Mouse (Mus musculus): ENCODE data around the gene Sub1. TPM values are rescaled to one million over a fixed set of nuclear protein-coding genes. Genes with fewer than 3 reads are reported as not detected.
A peak's percentile ranks its signal among the peaks of the same experiment; 100 is the strongest.

Gene Sub1
- total RNA-seq, 2 experiments from 2014 or later: 152 to 153 TPM

DNA sequence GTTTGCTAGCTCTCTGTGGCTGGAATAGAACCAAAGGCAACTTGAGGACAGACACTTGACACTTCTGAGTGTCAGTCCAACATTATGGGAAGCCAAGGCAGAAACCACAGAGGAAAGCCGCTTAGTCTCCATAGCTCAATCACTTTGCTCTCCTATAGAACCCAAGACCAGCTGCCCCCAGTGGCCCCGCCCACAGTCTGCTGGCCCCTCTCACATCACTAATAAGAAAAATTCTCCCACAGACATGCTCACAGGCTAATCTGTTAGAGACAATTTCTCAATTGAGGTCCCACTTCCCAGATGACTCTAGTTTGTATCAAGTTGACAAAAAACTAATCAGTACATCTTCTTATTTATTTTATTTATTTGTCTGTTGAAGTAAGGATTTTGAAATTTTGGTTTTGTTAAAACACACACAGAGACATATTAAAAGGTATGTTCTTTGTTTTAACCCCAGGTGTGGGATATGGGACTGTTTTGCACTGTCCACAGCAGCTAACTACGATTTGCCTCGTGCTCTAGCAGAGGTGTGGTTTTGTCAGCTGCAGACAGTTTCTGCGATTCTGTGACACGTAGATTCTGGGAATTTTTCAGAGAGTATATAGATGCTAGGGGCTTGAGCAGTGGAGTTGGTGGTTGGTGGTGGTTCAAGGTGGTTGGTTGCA is 16.9 kb upstream of the Sub1 start:
- no peak for DNase-seq

DNA sequence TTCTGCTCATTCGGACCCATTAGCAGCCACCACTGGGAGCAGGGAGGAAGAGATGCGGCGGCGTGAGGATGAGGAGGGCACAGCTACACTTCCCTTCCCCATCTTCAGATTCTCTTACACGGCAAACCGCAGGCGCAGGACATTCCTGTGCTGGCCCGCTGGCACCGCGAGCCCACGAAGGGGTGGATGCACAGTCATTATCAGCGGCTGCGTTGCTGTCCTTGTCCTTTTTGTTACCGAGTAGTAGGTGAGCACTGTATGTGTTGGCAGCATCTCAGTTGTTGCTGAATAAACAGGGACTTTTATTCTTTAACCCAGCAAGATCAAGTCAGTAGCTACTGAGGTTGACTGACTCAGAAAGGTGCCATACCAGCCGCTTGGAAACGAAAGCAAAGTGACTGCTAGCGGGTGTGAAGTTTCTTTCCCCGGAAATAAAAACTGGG is 13.8 kb upstream of the Sub1 start:
- DNase-seq: no peak

DNA sequence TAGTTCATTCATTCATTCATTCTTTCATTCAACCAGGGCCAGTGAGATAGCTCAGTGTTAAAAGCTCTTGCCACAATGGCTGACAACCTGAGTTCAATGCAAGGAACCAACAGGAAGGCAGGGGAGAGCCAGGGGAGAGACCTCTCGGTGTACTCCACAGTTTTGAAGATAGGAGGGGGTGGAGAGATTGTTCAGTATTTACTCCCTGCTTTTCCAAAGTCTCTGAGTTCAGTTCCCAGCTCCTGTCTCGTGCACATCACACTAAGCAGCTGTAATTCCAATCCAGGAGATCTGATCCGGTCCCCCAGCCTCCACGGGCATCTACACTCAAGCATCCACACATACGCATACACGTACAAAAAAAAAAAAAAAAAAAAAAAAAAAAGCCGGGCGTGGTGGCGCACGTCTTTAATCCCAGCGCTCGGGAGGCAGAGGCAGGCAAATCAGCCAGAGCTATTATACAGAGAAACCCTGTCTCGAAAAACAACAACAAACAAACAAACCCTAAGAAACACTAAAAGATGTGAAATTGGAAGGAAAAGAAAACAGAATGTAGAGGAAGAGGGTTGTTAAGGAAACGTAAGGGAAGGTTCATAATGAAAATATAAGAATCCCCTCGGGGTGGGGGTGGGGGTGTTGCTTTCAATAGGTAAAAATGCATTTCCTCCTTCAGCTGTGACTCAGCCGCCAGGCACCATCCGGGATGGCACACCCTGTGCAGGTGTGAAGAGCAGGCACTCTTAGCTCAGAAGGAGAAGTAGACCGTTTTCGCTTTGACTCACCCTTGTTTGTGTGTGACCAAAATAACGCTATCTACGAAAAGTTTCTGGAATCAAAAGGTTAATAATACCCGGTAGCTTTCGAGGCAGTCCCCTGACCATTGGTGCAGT is 13.2 kb upstream of the Sub1 start:
- no peak for DNase-seq

DNA sequence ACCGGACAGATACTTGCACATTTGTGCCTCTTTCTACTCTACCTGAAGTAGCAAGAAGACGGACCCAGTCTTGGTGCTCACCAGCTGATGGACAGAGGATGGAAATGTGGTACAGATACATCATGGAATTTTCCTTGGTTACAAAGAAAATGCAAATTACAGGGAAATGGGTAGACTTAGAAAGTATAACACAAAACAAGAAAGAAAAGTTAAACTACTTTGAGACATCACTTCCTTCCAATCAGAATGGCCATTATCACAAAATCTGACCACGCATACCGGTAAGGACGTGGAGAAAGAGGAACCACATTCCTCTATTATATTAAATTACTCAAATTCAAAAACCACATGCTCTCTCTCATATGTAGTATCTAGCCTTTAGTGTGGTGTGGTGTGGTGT is 12.1 kb upstream of the Sub1 start:
- DNase-seq: no peak

DNA sequence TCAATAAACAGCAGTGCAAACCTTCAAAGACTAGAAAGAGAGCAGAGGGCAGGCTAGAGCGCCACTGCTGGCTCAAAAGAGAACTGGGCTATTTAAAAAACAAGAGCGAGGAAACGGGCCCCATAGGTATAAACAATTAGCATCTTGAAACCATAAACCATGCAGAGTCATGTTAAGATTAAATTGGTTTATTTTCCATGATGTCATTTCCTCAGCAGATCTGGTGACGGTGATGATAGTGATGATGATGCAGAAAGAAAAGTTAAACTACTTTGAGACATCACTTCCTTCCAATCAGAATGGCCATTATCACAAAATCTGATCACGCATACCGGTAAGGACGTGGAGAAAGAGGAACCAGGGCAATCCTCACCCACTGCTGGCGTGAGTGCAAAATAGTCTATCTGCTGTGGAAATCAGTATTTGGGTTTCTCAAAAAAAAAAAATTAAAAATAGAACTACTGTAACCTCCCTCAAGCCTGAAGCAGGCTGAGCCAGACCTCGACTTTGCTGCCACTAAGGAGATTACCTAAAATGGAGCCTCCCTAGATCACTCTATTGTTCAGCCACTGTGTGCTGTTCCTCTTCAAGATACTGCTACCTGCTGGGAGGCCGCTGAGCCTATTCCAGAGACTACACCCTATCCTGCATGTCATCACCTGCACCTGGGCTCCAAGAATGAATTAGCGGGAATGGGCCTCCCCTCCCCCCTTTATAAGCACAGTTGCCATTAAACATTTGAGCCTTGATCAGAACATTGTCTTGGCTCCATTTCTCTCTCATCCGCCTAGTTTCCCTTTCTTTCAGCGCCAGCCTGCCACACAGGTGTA is 11.4 kb upstream of the Sub1 start:
- DNase-seq: no peak

DNA sequence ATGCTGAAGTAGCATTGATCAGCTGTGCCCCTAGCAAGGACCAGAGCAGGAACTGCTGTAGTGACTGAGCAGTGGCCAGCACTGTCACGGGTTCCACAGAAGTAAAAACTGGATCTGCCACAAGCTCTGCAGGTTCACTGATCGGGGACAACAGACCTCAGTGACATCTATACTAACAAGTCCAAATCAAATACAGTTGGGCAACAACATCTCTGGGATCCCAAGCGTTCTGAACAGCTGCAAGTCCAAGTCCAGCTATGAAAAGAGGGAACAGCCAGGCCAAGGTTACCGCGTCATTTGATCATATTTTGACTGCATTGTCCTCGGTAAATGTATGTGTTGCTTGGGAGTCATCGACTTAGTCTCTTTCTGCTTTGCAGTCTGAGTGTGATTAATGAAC is 10.6 kb upstream of the Sub1 start:
- DNase-seq: no peak

DNA sequence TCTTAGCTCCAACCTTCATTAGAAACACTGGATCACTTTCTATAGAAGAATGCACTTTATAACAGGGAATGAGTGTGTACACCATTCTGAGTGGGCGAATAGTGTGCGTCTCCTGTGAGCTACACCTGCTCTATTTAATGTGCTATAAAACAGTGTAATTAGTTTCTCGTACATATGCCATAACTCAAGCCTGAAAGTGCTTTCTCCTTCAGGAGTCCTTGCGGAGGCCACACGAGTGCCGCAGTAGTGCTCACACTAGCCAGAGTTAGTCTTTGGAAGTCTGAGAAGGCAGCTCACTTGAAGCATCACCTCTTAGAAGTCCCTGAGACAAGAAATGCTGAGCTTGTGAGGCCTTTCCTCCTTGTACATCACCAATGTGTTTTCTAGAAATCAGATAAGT is 9.4 kb upstream of the Sub1 start:
- DNase-seq: no peak

DNA sequence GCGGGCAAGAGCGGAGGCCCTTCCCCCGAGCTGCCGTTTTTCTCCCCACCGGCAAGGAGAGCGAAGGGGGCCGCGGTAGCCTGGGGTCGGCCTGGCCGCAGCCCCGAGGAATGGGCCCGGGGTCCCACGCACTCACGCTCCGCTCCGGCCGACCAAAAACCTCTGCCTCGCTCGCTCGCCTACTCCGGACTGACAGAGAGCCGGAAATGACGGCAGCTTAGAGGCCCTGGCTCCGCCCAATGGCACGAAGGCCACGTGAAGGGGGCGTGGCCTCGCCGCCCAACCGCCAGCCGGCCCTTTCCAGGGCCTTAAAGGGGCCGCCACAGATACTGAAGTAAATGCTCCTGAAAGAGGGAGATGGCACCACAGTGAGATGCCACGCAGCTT is 975 bp downstream of the Sub1 start:
- DNase-seq: peak; percentile 95

DNA sequence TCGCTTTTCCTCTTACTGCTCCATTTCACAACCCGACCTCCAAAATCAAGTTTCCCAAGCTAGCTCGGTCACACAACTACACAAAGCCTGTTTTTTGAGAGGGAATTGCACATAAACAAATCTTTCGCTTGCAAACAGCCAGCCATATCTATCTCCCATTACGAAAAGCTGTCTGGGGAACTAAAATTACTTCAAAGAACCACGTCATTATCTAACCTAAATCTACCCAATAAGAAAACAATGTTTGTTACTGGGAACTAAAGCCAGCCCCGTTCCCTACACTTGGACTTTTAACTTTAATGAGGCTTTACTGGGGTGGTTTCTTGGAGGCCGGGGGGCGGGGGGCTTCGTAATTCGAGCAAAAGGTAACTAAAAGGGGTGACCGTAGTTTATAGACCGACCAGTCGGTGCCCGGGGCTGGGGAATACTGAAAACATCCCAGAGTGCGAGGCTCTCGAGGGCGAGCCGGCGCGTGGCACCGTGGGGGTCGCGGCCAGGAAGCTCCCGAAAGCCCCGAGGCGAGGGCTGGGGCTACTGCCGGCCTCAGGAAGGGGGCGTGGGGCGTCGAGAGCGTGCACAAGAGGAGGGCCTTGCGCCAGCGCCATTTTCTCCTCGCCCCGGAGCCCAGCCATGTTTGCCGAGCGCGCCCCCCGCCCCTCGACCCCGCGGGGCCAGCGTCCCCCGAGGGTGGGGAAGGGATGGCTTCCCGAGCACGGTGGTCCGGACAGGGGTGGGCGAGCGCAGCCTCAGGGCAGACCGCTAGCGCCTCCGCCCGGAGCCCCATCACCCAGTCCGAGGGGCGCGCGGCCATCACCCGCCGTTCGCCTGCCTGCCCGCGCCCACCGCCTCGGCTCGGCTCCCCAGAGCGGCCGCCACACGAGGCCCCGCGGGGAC is 1.6 kb downstream of the Sub1 start:
- peak; percentile 72 for DNase-seq

DNA sequence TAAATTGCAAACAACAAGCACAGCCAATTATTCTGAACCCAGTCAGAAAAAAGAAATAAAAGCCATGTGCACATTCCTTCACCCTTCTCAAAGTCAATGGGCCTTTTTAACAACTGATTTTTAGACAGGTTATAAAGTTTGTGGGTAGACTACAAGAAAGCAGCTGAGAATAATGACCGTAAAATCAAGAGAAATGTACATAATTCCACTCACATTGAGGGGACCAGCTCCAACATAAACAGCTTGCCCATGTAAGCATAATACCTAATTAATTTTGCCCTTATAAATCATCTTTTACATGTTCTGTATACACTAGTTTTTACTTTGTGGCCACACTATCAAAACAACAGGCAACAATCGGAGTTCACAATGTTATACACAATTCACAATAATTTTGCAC is 2.8 kb downstream of the Sub1 start:
- no peak for DNase-seq

DNA sequence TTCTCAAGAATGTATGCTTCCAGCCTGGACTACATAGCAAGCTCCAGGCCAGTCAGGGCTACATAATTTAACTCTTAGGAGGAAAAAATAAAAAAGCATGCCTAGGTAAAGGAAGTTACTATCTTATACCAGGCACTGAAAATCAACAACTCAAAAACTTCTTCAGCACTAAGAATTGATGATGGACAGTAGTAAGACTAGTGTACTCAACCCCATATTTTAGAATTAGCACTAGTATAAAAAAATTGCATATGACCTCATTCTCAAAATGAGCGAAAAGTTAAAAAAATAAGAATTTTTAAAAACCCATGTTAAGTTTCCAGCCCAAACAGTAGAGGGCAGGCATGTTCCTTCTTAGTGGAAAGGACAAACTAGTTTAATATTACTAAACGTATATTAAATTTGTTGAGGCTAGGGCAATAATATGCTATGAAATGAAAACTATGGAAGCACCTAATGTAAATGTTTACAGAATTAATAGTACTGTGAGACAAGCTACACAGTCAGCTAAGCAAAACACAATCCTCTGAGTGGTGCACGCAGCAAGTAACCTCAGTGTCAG is 5.2 kb downstream of the Sub1 start:
- DNase-seq: no peak

DNA sequence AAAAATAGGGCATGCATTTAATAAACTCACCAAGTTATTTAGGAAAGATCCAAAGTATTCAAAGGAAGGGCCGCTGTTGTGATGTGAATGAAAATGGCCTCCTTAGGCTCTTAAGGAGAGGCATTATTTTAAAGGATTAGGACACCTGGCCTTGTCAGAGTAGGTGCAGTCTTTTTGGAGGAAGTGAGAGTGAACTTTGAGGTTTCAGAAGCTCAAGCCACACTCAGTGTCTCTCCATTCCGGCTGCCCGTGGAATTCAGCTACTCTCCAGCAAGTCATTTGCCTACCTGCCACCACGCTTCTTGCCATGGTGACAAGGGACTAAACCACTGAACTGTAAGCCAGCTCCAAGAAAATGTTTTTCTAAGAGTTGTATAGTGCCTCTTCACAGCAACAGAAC is 8.2 kb downstream of the Sub1 start:
- no peak for DNase-seq

DNA sequence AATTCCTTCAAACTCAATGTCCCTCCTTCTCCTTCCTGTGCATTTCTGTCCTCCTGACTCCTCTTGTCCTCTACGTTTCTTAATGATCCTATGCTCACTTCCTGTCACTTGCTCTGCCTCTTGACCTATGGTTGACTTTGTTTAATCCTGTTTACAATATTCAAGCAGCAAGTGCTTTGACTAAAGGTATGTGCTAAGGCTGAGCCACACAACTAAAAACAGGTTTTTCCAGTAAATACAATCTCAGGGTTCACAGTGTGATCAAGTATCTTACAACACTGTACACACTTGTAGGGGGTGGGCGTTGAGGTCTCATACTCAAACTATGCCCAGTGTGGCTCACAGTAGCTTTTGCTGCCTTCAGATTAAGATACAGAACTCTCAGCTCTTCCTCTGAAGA is 8.9 kb downstream of the Sub1 start:
- no peak for DNase-seq

DNA sequence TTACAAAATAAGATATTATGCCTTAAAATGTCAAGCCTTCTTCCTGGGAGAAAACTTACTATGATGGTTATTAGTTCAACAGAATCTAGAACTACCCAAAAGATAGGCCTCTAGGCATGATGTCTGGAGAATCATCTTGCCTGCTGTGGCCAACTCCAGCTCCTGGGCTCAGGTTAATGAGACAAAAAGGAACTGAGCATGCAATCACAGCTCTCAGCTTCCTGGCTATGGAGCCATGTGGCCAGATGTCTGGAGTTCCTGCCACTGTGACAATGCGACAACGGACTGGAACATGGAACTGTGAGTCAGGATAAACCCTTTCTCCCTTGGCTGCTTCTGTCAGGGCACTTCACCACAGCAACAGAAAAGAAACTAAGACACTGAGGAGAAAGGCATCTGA is 14.8 kb downstream of the Sub1 start:
- no peak for DNase-seq

DNA sequence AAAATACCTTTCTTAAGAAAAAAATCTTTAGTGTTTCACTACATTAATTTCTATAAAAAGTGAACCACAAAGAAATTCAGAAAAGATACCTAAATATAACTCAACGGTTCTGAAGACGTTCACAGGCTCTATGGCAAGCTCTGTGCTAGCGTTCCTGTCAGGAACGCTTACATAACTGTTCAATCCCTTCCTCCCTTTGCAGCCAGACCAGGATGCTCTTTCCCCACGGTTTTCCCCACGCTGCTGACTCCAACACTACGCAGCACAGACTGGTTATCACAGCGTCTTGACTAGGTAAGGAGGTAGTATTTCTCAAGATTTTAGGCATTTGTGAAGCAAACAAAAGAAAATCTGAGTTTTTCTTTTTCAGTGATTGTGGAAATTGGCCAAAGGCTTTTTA is 15.3 kb downstream of the Sub1 start:
- DNase-seq: no peak

DNA sequence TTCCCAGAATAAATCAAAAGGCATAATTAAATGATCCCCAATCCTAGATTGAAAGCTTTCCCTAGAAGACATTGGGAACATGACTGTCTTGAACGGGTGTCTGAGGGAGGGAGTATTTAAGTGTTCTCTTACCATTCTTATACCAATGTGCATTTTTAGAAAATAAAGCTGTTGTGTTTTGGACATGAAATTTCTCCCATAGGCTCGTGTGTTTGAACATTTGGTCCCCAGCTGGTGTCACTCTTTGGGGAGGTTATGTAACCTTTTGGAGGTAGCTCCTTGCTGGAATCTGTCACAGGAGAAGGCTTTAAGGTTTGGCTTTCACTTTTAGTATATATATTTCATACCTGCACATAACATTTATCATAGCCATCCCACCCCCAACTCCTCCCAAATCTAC is 18.6 kb downstream of the Sub1 start:
- DNase-seq: no peak

DNA sequence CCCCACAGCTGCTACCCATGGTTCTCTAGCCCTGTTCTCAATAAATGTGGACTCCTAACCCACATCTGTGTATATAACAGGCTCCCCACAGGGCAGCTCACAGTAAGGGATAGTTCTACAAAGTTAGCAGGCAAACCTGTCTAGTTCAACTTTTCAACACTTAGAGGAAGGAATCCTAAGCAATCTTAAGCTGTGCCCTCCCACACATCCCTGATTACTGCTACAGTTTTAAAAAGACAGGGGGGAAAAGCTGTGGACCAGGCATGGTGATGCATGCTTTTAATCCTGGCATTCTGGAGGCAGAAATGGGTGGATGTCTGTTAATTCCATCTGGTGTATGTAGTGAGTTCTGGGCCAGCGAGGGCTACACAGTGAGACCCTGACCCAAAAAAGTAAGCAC is 19.7 kb downstream of the Sub1 start:
- DNase-seq: no peak

DNA sequence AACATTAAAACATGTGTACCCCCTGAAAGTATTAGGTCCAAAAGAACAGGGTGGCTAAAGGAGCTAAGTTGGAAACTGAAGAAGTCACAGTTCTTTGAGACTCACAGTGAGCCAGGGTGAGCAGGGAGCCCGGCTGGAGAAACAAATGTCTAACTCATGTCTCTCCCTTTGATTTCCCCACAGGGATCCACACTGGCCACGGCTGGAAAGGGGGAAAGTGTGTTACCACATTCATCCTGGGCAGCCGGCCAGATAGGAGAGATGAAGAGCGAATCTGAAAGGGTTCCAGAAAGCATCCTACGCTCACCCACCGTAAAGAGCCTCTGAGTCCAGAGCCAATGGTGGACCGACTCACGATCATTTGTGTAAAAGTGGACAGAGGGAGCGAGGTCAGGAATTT is 20.9 kb downstream of the Sub1 start:
- DNase-seq: peak; percentile 42

DNA sequence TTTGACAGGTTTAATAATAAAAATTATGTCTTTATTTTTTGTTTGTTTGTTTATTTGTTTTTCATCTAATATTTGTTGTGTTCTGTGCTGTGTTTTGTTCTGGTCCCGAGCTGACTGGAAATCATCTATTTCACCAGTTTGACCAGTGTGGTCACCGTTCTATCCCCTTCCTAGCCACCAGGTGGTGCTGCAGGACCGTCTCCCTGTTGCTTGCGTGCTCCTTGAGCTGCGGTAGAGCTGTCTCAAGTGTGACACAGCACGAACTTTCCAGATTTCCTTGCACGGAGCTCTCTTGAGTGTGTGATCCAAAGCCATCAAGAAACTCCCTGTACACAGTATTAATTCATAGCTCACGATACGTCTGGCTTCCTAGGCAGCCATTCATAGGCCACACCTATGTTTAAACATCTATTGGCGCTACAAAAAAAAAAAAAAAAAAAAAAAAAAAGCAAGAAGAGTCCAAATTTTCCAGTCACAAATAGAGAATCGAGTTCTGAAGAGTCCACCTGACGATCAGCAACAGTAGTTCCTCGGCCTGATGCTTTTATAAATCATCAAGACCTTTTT is 24.8 kb downstream of the Sub1 start:
- DNase-seq: peak; percentile 89

DNA sequence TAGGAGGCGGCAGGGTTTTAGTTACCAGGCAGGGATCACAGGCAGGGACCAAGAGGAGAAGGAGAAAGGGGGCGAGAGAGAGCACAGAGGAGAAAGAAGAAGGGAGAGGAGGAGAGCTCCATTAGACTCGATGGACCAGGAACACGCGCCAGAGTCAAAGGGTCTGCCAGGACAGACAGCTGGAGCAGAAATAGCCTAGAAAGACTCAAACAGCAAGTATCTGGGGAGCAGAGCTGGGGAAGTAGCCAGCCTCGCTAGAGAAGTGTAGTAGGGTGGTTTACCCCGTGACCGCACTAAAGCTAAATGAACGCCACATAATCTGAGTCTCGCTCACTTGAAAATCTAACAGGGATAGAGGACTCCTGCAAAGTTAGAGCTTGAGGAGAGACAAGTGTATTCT is 26.2 kb downstream of the Sub1 start:
- peak; percentile 48 for DNase-seq

DNA sequence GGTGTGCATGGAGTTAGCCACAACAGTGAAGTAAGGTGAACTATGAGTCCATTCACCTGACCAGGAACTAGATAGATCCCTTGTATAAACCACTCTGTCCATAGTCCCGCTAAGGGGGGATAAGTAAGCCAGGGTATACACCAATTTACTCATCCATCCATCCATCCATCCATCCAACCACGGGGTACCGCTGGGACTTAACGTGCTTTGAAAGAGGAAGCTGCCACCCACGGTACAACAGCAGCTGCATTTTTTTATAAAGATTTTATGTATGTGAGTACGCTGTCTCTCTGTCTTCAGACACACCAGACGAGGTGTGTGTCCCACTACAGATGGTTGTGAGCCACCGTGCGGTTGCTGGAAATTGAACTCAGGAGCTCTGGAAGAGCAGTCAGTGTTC is 27.9 kb downstream of the Sub1 start:
- DNase-seq: no peak

Data from gastrocnemius, postnatal 10 days (tissue).